Mouse (Mus musculus): ENCODE results near the gene Crebl2. TPM values are rescaled to one million over a fixed set of nuclear protein-coding genes. Genes with fewer than 3 reads are reported as not detected.

Gene Crebl2
- polyA plus RNA-seq, 1 experiment from 2014 or later: 1.3 TPM

DNA sequence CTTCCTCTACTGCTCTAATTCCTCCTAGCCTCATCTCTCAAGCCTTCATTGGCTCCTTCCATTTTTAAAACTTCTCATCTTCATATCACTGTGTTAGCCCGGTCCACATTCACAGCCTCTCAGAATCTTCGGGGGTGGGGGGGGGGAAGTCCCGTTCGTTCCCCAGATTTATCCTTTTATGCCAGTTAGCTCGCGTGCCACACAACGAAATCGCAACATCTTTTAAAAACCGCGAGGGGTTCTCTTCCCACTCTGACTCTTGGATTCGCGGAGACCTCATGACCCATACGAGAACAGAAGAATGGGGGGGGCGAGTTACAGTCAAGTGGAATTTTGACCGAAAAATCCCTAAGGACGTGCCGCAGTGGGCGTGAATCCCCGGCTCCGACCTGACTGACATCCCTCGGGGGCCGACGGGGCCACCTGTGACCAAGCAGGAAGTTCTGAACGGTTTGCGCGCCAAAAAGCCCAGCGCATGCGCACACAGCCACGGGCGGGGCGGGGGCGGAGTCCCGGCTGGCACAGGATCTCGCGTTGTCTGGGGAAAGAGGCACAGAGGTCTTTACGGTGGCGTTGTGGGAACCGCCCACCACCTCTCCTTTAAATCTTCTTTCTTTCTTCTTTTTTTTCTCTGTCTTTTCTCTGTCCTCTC lies 67.6 kb downstream of the Crebl2 start:
- H3K9ac ChIP-seq (ENCODE audit: low read depth, low read length): peak overlapping the region; percentile 97
- H3K4me1 ChIP-seq (ENCODE audit: control insufficient read depth, insufficient read depth, low read length): peaks cover 7% of the 10 kb centered on the region; the same call in 1 of the 2 replicates
- no peaks in the 10 kb centered on the region for H3K27me3 ChIP-seq (ENCODE audit: control insufficient read depth, insufficient read depth, low read length)
- peak overlapping the region; percentile 82 for H3K4me2 ChIP-seq
- H3K4me3 ChIP-seq (ENCODE audit: low read depth, low read length): peak overlapping the region; percentile 70
- H3K36me3 ChIP-seq (ENCODE audit: control insufficient read depth, insufficient read depth, low read length): no peaks in the 10 kb centered on the region
- ATAC-seq (replicated peaks; ENCODE audit: insufficient number of reproducible peaks, low FRiP score, low TSS enrichment): peak; percentile 95
- H3K9me3 ChIP-seq (replicated peaks; ENCODE audit: control insufficient read depth, low read length): no peaks in the 10 kb centered on the region
- 1% methylated on average over 38 of the region's 38 CpGs for WGBS (ENCODE audit: insufficient replicate concordance)
- peak overlapping the region; percentile 100 for H3K27ac ChIP-seq (ENCODE audit: low read depth, low read length)

DNA sequence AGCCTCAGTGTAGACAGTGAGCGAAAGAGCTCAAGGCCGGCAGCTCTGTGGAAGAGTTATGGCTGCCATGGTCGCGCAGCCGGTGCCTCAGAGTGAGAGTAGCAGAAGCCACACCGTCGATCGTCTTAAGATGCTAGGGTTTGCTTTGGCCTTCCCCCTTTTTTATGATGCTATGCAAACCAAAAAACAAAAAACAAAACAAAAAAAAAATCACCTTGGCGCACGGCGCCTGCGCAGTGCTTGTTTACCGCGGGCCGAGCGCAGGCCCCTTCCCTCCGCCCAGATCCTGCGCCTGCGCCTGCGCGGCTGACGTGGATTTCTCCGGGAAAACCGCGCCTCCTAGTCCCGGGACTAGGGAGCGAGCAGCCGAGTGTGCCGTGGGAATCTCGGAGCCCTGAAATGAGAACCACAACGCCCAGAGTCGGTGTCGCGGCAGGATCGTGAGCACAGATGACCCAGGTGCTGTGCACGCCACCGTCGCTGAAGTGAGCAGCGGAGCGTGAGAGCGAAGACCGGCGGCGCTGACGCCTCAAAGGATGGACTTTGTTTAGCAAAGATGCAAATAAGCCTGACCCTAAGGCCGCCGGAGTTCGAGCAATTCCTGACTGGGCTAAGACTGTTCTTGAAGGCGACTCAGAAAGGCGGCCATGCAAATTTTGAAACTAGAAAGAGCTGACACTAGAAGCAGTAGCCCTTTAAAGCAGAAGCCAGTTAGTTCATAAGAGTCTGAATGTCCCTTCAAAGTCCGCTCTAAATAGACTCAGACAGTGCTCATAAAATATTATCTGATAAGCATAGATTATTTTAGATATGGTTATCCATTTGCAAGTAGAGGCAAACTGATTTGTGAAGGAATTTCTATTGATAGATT lies 68.4 kb downstream of the Crebl2 start, which contains the start of gene Gpr19:
Gene Gpr19, minus strand, starts transcription at position 484 of the 871 bp plus-strand sequence.
- WGBS (ENCODE audit: insufficient replicate concordance): under 1% methylated on average over 49 of the region's 51 CpGs

DNA sequence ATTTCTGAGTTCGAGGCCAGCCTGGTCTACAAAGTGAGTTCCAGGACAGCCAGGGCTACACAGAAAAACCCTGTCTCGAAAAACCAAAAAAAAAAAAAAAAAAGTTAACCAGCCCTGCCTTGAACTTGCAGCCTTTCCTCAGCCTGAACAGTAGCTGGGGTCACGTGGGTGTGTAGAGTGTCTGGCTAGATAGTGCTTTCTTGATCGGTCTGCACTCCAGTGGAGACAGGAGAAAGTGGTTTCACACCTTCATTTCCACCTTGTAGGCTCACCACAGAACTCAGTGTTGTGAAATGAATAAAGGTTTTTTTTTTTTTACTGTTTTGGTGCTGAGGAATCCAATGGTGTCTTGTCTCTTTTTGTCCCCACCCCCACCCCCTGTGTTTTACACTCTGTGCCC lies 73.4 kb downstream of the Crebl2 start:
- H3K4me2 ChIP-seq: no peak overlapping the region
- ATAC-seq (replicated peaks; ENCODE audit: insufficient number of reproducible peaks, low FRiP score, low TSS enrichment): no peak
- 70% methylated on average over 4 of the region's 4 CpGs for WGBS (ENCODE audit: insufficient replicate concordance)

More for the DNA sequence above, 68.4 kb downstream of the Crebl2 start, which contains the start of gene Gpr19:
- no peaks in the 10 kb centered on the region for H3K36me3 ChIP-seq (ENCODE audit: control insufficient read depth, insufficient read depth, low read length)
- peaks cover 7% of the 10 kb centered on the region; the same call in 1 of the 2 replicates for H3K4me1 ChIP-seq (ENCODE audit: control insufficient read depth, insufficient read depth, low read length)
- peak within 1 kb of the TSS; percentile 100 for H3K27ac ChIP-seq (ENCODE audit: low read depth, low read length)
- H3K9ac ChIP-seq (ENCODE audit: low read depth, low read length): peak within 1 kb of the TSS; percentile 97
- no peaks in the 10 kb centered on the region for H3K9me3 ChIP-seq (replicated peaks; ENCODE audit: control insufficient read depth, low read length)
- peak; percentile 91 for ATAC-seq (replicated peaks; ENCODE audit: insufficient number of reproducible peaks, low FRiP score, low TSS enrichment)
- peak within 1 kb of the TSS; percentile 70 for H3K4me3 ChIP-seq (ENCODE audit: low read depth, low read length)
- no peaks in the 10 kb centered on the region for H3K27me3 ChIP-seq (ENCODE audit: control insufficient read depth, insufficient read depth, low read length)
- peak within 1 kb of the TSS; percentile 82 for H3K4me2 ChIP-seq

DNA sequence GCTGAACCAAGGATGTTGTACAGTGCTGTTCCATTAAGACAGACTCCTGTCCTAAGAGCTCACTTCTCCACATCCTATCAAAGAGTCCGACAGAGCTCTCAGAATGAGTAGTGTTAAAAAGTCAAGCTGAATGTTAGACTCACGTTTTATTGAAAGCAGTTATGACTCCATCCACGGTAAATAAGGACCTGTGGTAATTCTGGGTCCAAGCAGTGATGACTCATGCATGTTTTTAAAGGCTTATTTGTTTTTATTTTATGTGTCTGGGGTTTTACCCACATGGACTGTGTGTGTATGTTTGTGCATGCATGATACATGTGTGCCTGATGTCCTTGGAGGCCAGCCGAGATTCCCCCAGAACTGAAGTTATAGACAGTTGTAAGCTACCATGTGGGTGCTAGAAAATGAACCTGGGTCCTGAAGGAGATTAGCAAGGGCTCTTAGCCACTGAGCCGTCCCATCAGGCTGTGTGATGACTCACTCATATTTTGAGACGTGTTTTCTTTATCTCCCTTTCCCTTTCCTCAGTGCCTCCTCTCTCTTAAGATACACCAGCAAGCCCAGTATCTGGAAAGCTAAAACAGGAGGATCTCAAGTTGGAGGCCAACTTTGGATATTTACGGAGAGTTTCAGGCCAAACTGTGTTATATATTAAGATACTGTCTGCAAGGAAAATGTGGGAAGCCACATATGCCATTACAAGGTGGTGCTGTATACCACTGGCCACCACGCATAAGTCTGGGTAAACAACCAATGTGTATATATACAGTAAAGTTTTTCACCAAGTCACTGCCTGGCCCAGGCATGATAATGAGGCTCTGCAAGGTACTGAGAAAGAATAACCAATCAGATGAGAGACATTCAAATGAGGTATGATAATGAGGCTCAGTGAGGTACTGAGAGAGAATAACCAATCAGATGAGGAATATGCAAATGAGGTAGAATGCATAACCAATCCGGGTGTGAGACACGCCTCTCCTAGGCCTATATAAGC lies 74.2 kb downstream of the Crebl2 start:
- Histone ChIP-seq H3K9ac (ENCODE audit: low read depth, low read length) (no peak overlapping the region), H3K4me1 (ENCODE audit: control insufficient read depth, insufficient read depth, low read length) (no peaks in the 10 kb centered on the region; the same call in 1 of the 2 replicates), H3K9me3 (replicated peaks; ENCODE audit: control insufficient read depth, low read length) (no peaks in the 10 kb centered on the region), H3K4me2 (no peak overlapping the region), H3K27me3 (ENCODE audit: control insufficient read depth, insufficient read depth, low read length) (no peaks in the 10 kb centered on the region), H3K4me3 (ENCODE audit: low read depth, low read length) (no peak overlapping the region), H3K27ac (ENCODE audit: low read depth, low read length) (no peak overlapping the region), H3K36me3 (ENCODE audit: control insufficient read depth, insufficient read depth, low read length) (no peaks in the 10 kb centered on the region)
- WGBS (ENCODE audit: insufficient replicate concordance): 81% methylated on average over 10 of the region's 10 CpGs
- ATAC-seq (replicated peaks; ENCODE audit: insufficient number of reproducible peaks, low FRiP score, low TSS enrichment): no peak

More for the DNA sequence above, 73.4 kb downstream of the Crebl2 start:
- H3K4me1 ChIP-seq (ENCODE audit: control insufficient read depth, insufficient read depth, low read length): no peaks in the 10 kb centered on the region; the same call in 1 of the 2 replicates
- no peak overlapping the region for H3K4me3 ChIP-seq (ENCODE audit: low read depth, low read length)
- H3K36me3 ChIP-seq (ENCODE audit: control insufficient read depth, insufficient read depth, low read length): no peaks in the 10 kb centered on the region
- no peaks in the 10 kb centered on the region for H3K27me3 ChIP-seq (ENCODE audit: control insufficient read depth, insufficient read depth, low read length)
- no peak overlapping the region for H3K9ac ChIP-seq (ENCODE audit: low read depth, low read length)
- no peak overlapping the region for H3K27ac ChIP-seq (ENCODE audit: low read depth, low read length)
- no peaks in the 10 kb centered on the region for H3K9me3 ChIP-seq (replicated peaks; ENCODE audit: control insufficient read depth, low read length)

DNA sequence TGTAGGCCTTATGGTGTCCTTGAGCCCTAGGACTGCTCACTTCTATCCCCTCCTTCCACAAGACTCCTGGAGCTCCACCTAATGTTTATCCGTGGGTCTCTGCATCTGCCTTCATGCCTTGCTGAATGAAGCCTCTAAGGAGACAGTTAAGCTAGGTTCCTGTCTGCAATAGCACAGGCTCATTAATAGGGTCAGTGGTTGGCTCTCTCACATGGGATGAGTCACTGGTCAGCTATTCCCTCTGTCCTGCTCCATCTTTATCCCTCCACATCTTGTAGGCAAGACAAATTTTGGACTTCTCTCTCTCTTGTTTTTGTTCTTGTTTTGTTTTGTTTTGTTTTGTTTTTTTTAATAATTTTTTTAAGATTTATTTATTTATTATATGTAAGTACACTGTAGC lies 75.9 kb downstream of the Crebl2 start:
- Histone ChIP-seq H3K36me3 (ENCODE audit: control insufficient read depth, insufficient read depth, low read length) (no peaks in the 10 kb centered on the region), H3K9me3 (replicated peaks; ENCODE audit: control insufficient read depth, low read length) (no peaks in the 10 kb centered on the region), H3K9ac (ENCODE audit: low read depth, low read length) (no peak overlapping the region), H3K27ac (ENCODE audit: low read depth, low read length) (no peak overlapping the region), H3K4me2 (no peak overlapping the region), H3K4me3 (ENCODE audit: low read depth, low read length) (no peak overlapping the region), H3K27me3 (ENCODE audit: control insufficient read depth, insufficient read depth, low read length) (no peaks in the 10 kb centered on the region), H3K4me1 (ENCODE audit: control insufficient read depth, insufficient read depth, low read length) (no peaks in the 10 kb centered on the region)
- 78% methylated on average over 1 of the region's 1 CpGs for WGBS (ENCODE audit: insufficient replicate concordance)
- no peak for ATAC-seq (replicated peaks; ENCODE audit: insufficient number of reproducible peaks, low FRiP score, low TSS enrichment)

Other genes with a start within 250 kb of the Crebl2 start
- 7.2 and 7.3 TPM in 2 replicates for gene Mansc1, start 197.7 kb upstream of the Crebl2 start, polyA plus RNA-seq (2014; fragmentation: Nextera tagmentation; extraction: Ambion mirVana)
- gene Borcs5, start 190.6 kb upstream of the Crebl2 start, polyA plus RNA-seq (2014; fragmentation: Nextera tagmentation; extraction: Ambion mirVana): 15.1 and 16.0 TPM in 2 replicates
- gene Dusp16, start 37.5 kb upstream of the Crebl2 start, polyA plus RNA-seq (2014; fragmentation: Nextera tagmentation; extraction: Ambion mirVana): 19.7 and 20.6 TPM in 2 replicates
- gene Gpr19, start 68.4 kb downstream of the Crebl2 start, polyA plus RNA-seq (2014; fragmentation: Nextera tagmentation; extraction: Ambion mirVana): 11.1 and 12.0 TPM in 2 replicates
- 13.9 and 14.7 TPM in 2 replicates for gene Cdkn1b, start 90.2 kb downstream of the Crebl2 start, polyA plus RNA-seq (2014; fragmentation: Nextera tagmentation; extraction: Ambion mirVana)
- 4.3 TPM in 2 replicates for gene Apold1, start 151.6 kb downstream of the Crebl2 start, polyA plus RNA-seq (2014; fragmentation: Nextera tagmentation; extraction: Ambion mirVana)
- 74.6 and 78.3 TPM in 2 replicates for gene Ddx47, start 181.5 kb downstream of the Crebl2 start, polyA plus RNA-seq (2014; fragmentation: Nextera tagmentation; extraction: Ambion mirVana)
- gene Gprc5a, start 235.5 kb downstream of the Crebl2 start, polyA plus RNA-seq (2014; fragmentation: Nextera tagmentation; extraction: Ambion mirVana): 3.4 and 4.3 TPM in 2 replicates